Mouse (Mus musculus): ENCODE data around the gene Rfc2.

DNA sequence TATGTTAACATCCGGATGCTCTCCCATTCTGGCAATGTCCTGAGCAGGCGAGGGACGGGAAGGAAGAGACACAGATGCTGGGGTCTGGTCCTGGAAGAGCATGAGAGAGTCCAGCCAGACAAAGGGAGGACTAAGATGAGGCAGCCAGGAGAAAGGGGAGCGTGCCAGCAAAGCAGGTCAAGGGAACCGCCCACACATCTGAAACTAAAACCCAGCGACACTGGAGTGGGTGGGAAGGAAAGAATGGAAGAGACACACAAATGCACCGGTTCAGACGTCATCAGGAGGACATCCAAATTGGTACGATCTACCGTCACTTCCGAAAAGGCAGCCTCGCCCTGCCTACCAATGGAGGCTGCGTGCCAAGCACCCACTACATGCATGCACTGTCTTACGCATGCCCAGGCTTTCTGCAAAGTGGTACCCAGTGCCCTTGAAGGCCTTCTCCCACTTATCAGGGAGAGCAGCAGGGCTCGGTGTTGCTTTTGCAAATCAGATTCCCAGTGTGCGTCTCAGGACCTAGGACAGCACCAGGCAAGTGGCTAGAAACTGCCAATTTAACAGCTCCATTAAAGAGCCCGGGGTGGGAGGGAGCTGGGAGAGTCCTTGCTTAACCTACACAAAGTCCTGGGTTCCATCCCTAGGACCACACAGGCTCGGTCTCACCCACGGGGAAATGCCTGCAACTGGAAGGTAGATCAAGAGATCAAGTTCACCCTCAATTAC is 36.5 kb upstream of the Rfc2 start:
- TF ChIP-seq EP300 (IDR thresholded peaks at IDR 0.05; ENCODE audit: low read depth) = no peak
- no peak for TF ChIP-seq CTCF (IDR thresholded peaks at IDR 0.05; ENCODE audit: low read depth)

Measured in liver, embryonic 14.5 days (tissue).